Mouse (Mus musculus) thymus, adult 2 months (tissue): ENCODE results near the gene B4galnt2.

Source experiments
- CTCF ChIP-seq: fragments of 200-500 bp; IDR thresholded peaks from 2 replicates; pipeline ENCODE4 v1.5.1; 2012; ENCODE audit warnings: mild to moderate bottlenecking, control low read depth, low read length, moderate library complexity, borderline replicate concordance; ENCODE audit not compliant: control insufficient read depth, poor library complexity, insufficient read depth; ENCODE audit errors: extremely low read depth
- POLR2A ChIP-seq: fragments of 200-500 bp; IDR thresholded peaks from 2 replicates; pipeline ENCODE4 v1.6.1; 2012; ENCODE audit warnings: mild to moderate bottlenecking, low read length, control low read depth, moderate library complexity; ENCODE audit not compliant: control insufficient read depth, poor library complexity, insufficient read depth; ENCODE audit errors: extremely low read depth

DNA sequence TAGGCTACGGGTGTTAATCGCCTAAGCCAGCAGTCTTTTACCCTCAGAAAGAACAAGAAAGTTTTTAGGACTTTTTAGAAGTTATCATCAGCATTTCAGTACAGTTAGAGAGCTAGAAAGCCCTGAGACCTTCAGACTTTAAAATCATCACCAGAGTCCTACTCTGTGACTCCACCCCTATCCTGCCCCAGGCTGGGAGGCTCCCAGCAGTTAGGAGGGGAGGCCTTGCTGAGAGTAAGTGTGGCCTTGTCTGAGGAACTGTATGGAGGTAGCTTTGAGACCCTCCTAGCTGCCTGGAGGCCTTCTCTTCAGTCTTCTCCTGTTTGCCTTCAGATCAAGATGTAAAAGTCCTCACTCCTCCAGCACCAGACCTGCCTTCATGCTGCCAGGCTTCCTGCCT lies 9.5 kb upstream of the B4galnt2 start:
- TF ChIP-seq CTCF (no peak), POLR2A (no peak)
